Mouse (Mus musculus) liver, postnatal 0 days (tissue): ENCODE measurements around the gene Celf2. TPM values are rescaled to one million over a fixed set of nuclear protein-coding genes. Genes with fewer than 3 reads are reported as not detected.

Source experiments
- ATAC-seq: fragments of 200-750 bp; cut with Nextera tagmentation; 2 replicates; pipeline ENCODE4 v1.8.0; 2017; ENCODE audit warnings: mild to moderate bottlenecking, moderate library complexity
- DNase-seq: peaks from one replicate; pipeline ENCODE4 v3.0.0-alpha.2; 2016
- H3K27ac ChIP-seq: fragments of 300-500 bp; sonication (generic); 2 replicates; pipeline ENCODE4 v1.5.1; 2014; ENCODE audit warnings: antibody characterized with exemption, moderate library complexity, mild to moderate bottlenecking, low read depth
- H3K27me3 ChIP-seq: fragments of 300-500 bp; sonication (generic); 2 replicates; pipeline ENCODE4 v1.6.1; 2014; ENCODE audit warnings: low read length, control low read depth, mixed read lengths; ENCODE audit not compliant: insufficient read depth
- H3K36me3 ChIP-seq: fragments of 300-500 bp; sonication (generic); replicated peaks from 2 replicates; pipeline ENCODE4 v1.6.1; 2014; ENCODE audit warnings: mild to moderate bottlenecking, control low read depth, low read length, moderate library complexity, mixed read lengths; ENCODE audit not compliant: insufficient read depth
- H3K4me1 ChIP-seq: fragments of 300-500 bp; sonication (generic); 2 replicates; pipeline ENCODE4 v1.6.1; 2014; ENCODE audit warnings: antibody characterized with exemption, mild to moderate bottlenecking, control low read depth; ENCODE audit not compliant: insufficient read depth
- H3K4me2 ChIP-seq: fragments of 300-500 bp; sonication (generic); 2 replicates; pipeline ENCODE4 v1.6.1; 2014; ENCODE audit warnings: low read depth, mild to moderate bottlenecking, low read length, moderate library complexity, mixed read lengths
- H3K4me3 ChIP-seq: fragments of 300-500 bp; sonication (generic); 2 replicates; pipeline ENCODE4 v1.5.1; 2014; ENCODE audit warnings: low read depth, low read length
- H3K9ac ChIP-seq: fragments of 300-500 bp; sonication (generic); replicated peaks from 2 replicates; pipeline ENCODE4 v1.6.1; 2014; ENCODE audit warnings: mild to moderate bottlenecking, moderate library complexity
- H3K9me3 ChIP-seq: fragments of 300-500 bp; sonication (generic); 2 replicates; pipeline ENCODE4 v1.6.1; 2016; ENCODE audit warnings: mild to moderate bottlenecking, control low read depth, low read length, mixed read lengths
- CTCF ChIP-seq: sonication (generic); IDR thresholded peaks from 2 replicates; pipeline ENCODE4 v1.5.1; 2016; ENCODE audit warnings: antibody characterized with exemption, low read depth
- EP300 ChIP-seq: IDR thresholded peaks from 2 replicates; pipeline ENCODE4 v1.6.1; 2016; ENCODE audit warnings: antibody characterized with exemption, low read depth, mild to moderate bottlenecking
- WGBS: fragments of 180-500 bp; shearing (Covaris S2); extraction: QIAGEN DNeasy Blood & Tissue Kit; methylation state at CpG from one replicate; pipeline ENCODE4 v1.1.7; 2014; ENCODE audit not compliant: insufficient replicate concordance; 5-methylcytosine and 5-hydroxymethylcytosine counted together
- polyA plus RNA-seq: library from polyadenylated mRNA; unstranded; fragments of >200 nt; fragmentation: Nextera tagmentation; extraction: Ambion mirVana; gene quantifications from 2 replicates; pipeline ENCODE4 v1.2.1, GENCODE M21; 2015

Celf2 gene
- polyA plus RNA-seq, 1 experiment from 2014 or later = 13.5 TPM

DNA sequence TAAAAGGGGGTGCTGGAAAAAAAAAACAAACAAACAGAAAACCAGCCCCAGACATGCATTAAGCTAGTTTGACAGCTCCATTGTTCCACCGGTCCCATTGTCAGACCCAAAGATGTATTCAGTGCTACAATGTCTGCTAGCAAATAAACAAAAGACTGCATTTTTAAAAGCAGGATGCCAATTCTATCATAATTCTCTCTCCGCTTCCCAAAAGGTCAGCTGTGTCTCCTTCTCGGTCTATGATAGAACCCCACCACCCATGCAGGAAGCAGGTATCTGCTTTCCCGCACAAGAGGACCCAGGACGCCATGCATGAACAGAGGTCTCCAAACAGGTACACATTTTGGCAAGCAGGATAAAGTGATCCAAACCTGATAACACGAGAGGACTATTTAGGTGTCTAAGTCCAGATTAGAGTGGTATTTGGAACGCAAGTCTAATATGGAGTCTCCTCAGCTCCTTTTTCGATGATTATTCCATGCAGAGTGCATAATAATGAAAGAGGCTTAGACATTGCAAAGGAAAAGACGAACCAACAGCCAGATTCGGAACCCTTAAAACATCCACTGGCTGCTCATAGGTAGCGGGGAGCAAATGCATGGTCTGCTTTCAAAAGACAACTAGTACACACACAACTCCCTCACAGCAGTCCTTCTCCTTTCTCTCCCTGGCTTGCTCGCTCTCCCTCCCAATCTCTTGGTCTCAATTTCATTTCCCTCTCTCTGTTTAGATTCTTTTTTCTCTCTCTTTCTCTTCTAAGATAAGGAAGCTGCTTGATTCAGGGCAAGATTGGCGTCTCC, 625.2 kb downstream of the Celf2 start:
- ATAC-seq = no peak
- H3K36me3 ChIP-seq = no peaks in the 10 kb centered on the region
- no peaks in the 10 kb centered on the region for H3K9me3 ChIP-seq
- 69% methylated on average over 13 of the region's 13 CpGs for WGBS
- no peak overlapping the region for H3K4me3 ChIP-seq
- no peak overlapping the region for H3K27ac ChIP-seq
- DNase-seq = no peak
- no peak for TF ChIP-seq CTCF
- TF ChIP-seq EP300 = no peak
- H3K9ac ChIP-seq = no peak overlapping the region
- no peak overlapping the region for H3K4me2 ChIP-seq
- H3K27me3 ChIP-seq = no peaks in the 10 kb centered on the region
- no peaks in the 10 kb centered on the region for H3K4me1 ChIP-seq

DNA sequence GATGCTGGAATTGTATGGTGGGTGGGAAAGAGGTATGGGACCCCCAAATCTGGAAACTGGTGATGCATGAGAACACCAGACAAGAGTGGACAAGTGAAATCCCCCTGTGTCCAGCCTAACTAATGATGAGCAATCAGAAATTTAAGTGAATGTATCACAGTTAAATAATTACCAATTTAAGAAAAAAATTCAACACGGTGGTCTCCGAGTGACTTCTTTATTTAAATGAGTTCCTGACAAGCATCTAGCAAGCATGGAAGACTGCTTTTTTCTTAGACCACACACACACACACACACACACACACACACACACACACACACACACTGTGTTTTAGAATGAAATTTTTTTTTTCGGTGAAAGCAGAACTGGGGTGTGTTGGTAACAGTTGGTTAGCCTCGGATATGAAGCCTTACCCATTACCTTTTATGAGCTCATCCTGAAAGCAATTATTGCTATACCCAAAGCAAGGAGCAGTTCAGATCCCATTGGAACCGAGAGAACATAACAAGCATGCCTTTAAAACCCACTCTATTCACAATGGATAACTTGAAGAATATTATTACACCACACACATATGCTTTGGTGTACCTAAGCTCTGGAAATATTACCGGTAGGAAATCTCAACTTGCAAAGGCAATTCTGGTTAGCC, 627.0 kb downstream of the Celf2 start:
- 76% methylated on average over 6 of the region's 6 CpGs for WGBS
- no peak for TF ChIP-seq EP300
- TF ChIP-seq CTCF = no peak
- H3K9me3 ChIP-seq = no peaks in the 10 kb centered on the region
- H3K4me2 ChIP-seq = no peak overlapping the region
- no peaks in the 10 kb centered on the region for H3K4me1 ChIP-seq
- ATAC-seq = no peak
- H3K27ac ChIP-seq = no peak overlapping the region
- no peak overlapping the region for H3K4me3 ChIP-seq
- H3K36me3 ChIP-seq = no peaks in the 10 kb centered on the region
- no peaks in the 10 kb centered on the region for H3K27me3 ChIP-seq
- no peak for DNase-seq
- no peak overlapping the region for H3K9ac ChIP-seq

DNA sequence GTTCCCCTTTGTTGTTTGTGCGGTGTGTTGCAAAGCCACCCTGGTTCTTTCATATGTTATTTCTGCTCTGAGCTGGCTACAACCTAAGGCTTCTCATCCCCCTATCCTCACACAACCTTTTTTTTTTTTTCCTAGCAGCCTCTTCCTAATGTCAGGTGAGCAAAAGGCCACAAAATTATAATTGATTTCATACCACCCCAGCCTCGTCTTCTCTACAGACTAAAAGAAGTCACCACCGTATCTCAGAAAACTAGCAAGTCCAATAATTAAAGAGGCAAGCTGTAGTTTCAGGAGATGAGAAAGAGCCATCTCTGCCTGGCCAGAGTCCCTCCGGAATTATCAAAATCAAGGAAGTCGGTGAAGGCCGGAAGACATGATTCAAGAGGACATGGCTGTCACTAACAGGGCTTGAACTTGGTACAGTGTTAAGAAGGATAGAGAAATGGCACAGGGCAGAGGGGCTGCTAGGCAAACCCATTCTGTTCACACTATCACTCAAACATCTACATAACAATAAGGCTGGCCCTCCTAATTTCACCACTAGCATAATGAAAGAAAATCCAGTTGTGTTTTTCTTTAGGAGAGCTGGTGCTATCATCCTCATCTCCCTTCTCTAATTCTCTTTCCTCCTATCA, 628.3 kb downstream of the Celf2 start:
- H3K36me3 ChIP-seq = no peaks in the 10 kb centered on the region
- no peak overlapping the region for H3K27ac ChIP-seq
- 88% methylated on average over 6 of the region's 6 CpGs for WGBS
- H3K4me3 ChIP-seq = no peak overlapping the region
- no peaks in the 10 kb centered on the region for H3K9me3 ChIP-seq
- no peak overlapping the region for H3K4me2 ChIP-seq
- no peaks in the 10 kb centered on the region for H3K4me1 ChIP-seq
- no peaks in the 10 kb centered on the region for H3K27me3 ChIP-seq
- TF ChIP-seq EP300 = no peak
- no peak overlapping the region for H3K9ac ChIP-seq
- no peak for ATAC-seq
- DNase-seq = no peak

DNA sequence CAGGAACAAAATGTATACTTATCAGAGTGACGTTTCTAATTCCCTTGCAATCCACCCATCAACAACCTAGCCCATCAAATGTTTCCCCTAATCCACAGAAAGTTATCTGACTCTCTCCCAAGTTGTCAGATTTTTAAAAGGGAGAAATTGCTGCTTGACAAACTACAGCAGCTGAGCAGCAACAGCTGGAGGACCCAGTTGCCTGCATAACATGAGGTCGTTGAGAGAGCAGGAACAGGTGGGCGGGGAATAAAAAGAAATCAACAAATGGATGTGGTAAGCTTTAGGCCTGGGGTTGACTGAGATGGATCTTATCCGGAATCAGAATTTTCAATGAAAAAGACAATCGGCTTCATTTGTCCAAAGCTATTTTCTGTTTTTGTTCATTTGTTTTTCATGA, 632.3 kb downstream of the Celf2 start:
- TF ChIP-seq CTCF (no peak), EP300 (no peak)
- H3K27me3 ChIP-seq = peaks cover 14% of the 10 kb centered on the region
- no peak overlapping the region for H3K4me3 ChIP-seq
- no peak overlapping the region for H3K9ac ChIP-seq
- DNase-seq = no peak
- H3K27ac ChIP-seq = no peak overlapping the region
- 61% methylated on average over 5 of the region's 5 CpGs for WGBS
- no peaks in the 10 kb centered on the region; the same call in 1 of the 2 replicates for H3K4me1 ChIP-seq
- no peak for ATAC-seq
- H3K4me2 ChIP-seq = no peak overlapping the region
- no peaks in the 10 kb centered on the region for H3K36me3 ChIP-seq
- H3K9me3 ChIP-seq = no peaks in the 10 kb centered on the region

DNA sequence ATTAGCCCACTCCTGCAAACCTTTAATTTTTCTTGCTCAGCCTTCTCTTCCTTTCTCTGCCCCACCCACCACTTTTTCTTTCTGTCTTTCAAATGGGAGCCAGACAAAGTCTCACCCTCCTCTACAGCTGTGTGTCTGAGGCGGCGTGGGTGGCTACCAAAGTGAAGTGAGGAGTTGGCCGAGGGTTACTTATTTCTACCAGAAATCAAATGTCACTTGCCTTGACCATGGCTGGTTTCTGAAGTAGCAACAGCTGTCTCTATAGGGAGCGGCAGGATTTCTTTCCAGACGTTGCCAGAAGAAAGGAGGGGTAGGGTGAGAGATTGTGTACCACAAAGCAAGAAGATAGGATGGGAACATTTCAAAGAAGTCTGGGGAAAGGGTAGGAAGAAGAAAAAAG, 632.8 kb downstream of the Celf2 start:
- H3K9ac ChIP-seq = no peak overlapping the region
- peaks cover under 1% of the 10 kb centered on the region; the same call in 1 of the 2 replicates for H3K4me1 ChIP-seq
- no peak overlapping the region for H3K27ac ChIP-seq
- WGBS = 69% methylated on average over 5 of the region's 5 CpGs
- no peak overlapping the region for H3K4me2 ChIP-seq
- H3K27me3 ChIP-seq = peaks cover 18% of the 10 kb centered on the region
- ATAC-seq (no peak), DNase-seq (no peak)
- no peak for TF ChIP-seq CTCF
- no peak for TF ChIP-seq EP300
- H3K36me3 ChIP-seq = no peaks in the 10 kb centered on the region
- H3K9me3 ChIP-seq = no peaks in the 10 kb centered on the region
- no peak overlapping the region for H3K4me3 ChIP-seq

DNA sequence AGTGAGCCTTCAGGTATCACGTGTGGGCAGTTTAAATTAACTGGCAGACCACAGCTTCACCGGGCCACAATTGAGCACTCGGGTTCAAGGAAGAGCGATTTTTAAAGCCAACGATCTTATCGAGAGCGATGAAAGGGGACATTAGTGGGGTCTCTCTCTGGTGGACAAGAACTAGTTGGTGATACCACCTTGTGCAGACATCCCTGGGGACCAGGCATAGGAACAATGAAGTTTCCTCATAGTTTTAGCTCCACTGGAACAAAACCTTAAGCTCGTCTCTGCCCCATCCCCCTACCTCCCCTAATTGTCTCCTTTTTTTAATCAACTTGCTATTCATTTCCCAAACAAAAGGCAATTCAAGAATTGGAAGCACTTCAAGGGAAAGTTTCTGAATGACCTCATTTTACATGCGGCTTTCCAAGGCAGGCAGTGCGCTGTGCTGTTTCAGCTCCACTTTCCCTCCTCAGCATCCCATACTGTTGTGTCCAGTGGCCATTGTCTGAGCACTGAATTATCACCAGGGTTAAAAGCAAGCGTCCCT, 634.2 kb downstream of the Celf2 start:
- no peak for TF ChIP-seq CTCF
- no peak for TF ChIP-seq EP300
- Histone ChIP-seq H3K27me3 (peaks cover 29% of the 10 kb centered on the region), H3K4me3 (no peak overlapping the region), H3K4me1 (peaks cover 3% of the 10 kb centered on the region; the same call in 1 of the 2 replicates), H3K9me3 (no peaks in the 10 kb centered on the region), H3K27ac (no peak overlapping the region), H3K36me3 (no peaks in the 10 kb centered on the region), H3K9ac (no peak overlapping the region), H3K4me2 (no peak overlapping the region)
- 54% methylated on average over 11 of the region's 11 CpGs for WGBS
- no peak for DNase-seq
- no peak for ATAC-seq
